Mouse (Mus musculus) liver, postnatal 0 days (tissue): ENCODE data around the gene Amigo1.

ENCODE experiments used
- CTCF ChIP-seq: sonication (generic); IDR thresholded peaks from 2 replicates; pipeline ENCODE4 v1.5.1; 2016; ENCODE audit warnings: antibody characterized with exemption, low read depth
- EP300 ChIP-seq: IDR thresholded peaks from 2 replicates; pipeline ENCODE4 v1.6.1; 2016; ENCODE audit warnings: antibody characterized with exemption, low read depth, mild to moderate bottlenecking

GRCm38 (mm10) chr3:108209536-108209935, 23.4 kb downstream of the Amigo1 start:
- TF ChIP-seq CTCF (no peak), EP300 (no peak)
